Mouse (Mus musculus) gastrocnemius, postnatal 25 days (tissue): Measurements from ENCODE around the gene Tcf7. TPM values are rescaled to one million over a fixed set of nuclear protein-coding genes. Genes with fewer than 3 reads are reported as not detected.
"Not testable (repeated sequence)": the region's sequence is repeated elsewhere in the genome, so short reads cannot be mapped to it uniquely, and the experiment has no call there.

Experiments
- DNase-seq: peaks from one replicate; pipeline ENCODE4 v3.0.0; 2022
- total RNA-seq, 2 experiments: library from RNA; stranded (reverse); gene quantifications; 1 replicate in 1 of 2; 2 replicates in 1 of 2; pipeline ENCODE4 v1.2.3; 2021

The Tcf7 gene
- total RNA-seq, 2 experiments from 2014 or later: 0.36 to 1.0 TPM

DNA sequence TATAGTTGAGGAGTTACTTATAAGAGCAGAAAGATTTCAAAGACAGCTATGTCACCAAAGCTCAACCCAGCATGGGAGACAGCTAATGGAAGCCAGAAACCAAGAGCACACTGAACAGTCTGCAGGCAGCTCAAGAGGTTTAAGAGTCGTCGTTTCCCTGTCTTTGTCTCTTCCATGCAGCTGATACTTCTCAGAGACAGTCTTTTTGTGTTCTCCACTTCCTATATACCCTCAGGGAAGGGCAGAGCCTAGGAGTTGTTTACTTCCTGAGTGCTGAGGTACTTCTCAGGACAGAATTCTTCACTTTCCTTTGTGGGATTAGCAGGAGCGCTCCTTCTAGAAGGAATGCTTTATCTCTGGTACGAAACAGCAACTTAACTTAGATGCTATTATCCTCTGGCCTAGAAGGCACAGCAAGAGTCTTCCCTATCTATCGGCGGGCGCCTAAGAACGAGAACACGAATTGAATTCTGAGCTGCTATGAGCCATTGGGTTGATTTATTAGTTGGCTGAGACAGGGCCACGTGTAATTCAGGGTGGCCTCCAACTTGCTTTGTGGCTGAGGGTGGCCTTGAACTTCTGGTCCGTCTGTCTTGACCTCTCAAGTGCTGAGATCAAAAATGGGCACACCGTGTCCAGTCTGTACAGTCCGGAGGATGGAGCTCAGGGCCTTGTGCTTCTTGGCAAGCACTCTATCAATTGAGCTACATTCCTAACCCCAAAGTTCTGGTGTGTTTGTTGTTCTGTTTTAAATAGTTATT is 55.2 kb downstream of the Tcf7 start:
- DNase-seq: no peak

- no peak for DNase-seq
Observed at GRCm38 (mm10) chr11:52227053-52227452, 55.8 kb downstream of the Tcf7 start.

DNA sequence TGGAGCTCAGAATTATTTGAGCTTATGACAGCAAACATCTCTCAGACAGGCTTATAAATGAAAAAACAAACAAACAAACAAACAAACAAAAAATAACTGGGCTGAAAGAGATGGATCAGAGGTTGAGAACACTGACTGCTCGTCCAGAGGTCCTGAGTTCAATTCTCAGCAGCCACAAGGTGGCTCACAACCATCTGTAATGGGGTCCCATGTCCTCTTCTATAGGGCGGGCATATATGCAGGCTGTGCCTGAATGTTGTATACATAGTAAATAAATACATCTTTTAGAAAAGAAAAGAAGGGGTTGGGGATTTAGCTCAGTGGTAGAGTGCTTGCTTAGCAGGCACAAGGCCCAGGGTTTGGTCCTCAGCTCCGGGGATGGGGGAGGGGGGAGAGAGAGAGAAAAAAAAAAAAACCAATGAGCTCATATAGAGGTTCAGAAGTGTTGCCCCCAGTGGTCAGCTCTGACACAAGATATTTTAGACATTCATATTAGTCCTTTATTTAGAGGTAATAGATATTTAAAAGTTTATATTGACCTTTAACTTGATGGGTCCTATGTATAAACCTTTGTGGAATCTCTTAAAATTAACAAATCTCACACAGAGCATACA is 56.7 kb downstream of the Tcf7 start:
- no peak for DNase-seq

DNA sequence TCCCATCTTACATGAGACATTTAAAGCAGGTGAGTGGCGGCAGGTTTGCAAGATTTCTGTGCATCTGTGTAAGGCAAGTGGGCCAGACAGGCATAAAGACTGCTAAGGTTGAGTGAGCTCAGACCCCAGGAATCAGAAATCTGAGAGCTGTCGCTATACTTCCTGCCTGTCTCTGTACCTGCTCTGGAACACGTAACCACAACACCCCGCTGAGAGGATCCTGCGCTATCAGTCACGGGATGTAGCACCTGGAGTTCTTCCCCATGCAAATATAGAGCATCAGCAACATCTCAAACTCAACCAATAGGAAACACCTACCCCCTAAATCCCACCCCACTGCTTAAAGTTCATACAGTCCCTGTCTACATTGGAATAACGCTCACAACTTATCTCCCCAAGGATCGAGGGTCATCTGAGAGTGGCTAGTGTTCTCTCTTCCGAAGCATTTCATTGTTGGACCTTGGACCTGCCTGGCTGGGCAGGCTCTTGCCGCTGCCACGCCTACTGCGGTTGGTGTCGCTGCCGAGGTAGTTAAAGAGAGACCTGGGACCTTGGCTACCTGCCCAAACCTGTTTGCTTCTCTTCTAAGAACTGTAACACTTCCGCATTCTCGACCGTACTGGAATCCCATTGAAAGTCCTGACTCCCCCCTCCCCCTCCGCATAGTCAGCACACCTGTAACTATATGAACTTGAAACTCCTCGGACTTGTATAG is 58.7 kb downstream of the Tcf7 start:
- no peak for DNase-seq

DNA sequence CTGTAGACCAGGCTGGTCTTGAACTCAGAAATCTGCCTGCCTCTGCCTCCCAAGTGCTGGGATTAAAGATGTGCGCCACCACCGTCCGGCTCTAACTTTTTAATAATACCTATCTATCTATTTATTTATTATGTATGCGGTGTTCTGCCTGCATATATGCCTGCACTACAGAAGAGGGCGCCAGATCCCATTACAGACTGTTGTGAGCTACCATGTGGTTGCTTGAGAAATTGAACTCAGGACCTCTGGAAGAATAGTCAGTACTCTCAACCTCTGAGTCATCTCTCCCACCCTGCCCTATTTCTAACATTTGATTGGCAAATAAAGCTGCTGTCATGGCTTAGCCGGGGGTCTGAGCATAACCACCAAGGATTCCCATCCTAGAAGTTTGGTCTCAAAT is 59.9 kb downstream of the Tcf7 start:
- DNase-seq: no peak

GRCm38 (mm10) chr11:52221921-52222320 is 60.9 kb downstream of the Tcf7 start:
- DNase-seq: not testable (repeated sequence)

GRCm38 (mm10) chr11:52220282-52220681 is 62.5 kb downstream of the Tcf7 start:
- DNase-seq: peak; percentile 26

GRCm38 (mm10) chr11:52213887-52214286 is 68.9 kb downstream of the Tcf7 start, which contains the start of gene Olfr1371:
Gene Olfr1371, minus strand, starts transcription at chr11:52213987.
- no peak for DNase-seq

Other genes with a start within 250 kb of the Tcf7 start
- 10 to 100 TPM; 39.0 to 39.8 TPM for gene Ppp2ca, start 184.3 kb downstream of the Tcf7 start, total RNA-seq
- not detected for gene Olfr1373, start 137.5 kb downstream of the Tcf7 start, total RNA-seq
- not detected for gene Olfr1371, start 69.0 kb downstream of the Tcf7 start, total RNA-seq
- gene Skp1a, start 51.0 kb downstream of the Tcf7 start, total RNA-seq: 100 to 1,000 TPM; 255 to 270 TPM
- 1,000 to 10,000 TPM; 1,373 to 1,455 TPM for gene Vdac1, start 77.8 kb upstream of the Tcf7 start, total RNA-seq
- 10 to 100 TPM; 42.4 to 47.6 TPM for gene 9530068E07Rik, start 113.4 kb upstream of the Tcf7 start, total RNA-seq